Mouse (Mus musculus) forebrain, embryonic 12.5 days (tissue): ENCODE measurements around the gene Arhgap4. TPM values are rescaled to one million over a fixed set of nuclear protein-coding genes. Genes with fewer than 3 reads are reported as not detected.

Experiments used
- ATAC-seq: fragments of 200-750 bp; cut with Nextera tagmentation; 2 replicates; pipeline ENCODE4 v1.8.0; 2017; ENCODE audit warnings: moderate TSS enrichment; ENCODE audit not compliant: low FRiP score
- H3K27ac ChIP-seq: fragments of 300-500 bp; sonication (generic); 2 replicates; pipeline ENCODE4 v1.5.1; 2016; ENCODE audit warnings: mild to moderate bottlenecking
- H3K27me3 ChIP-seq: fragments of 300-500 bp; sonication (generic); 2 replicates; pipeline ENCODE4 v1.6.1; 2016; ENCODE audit warnings: mild to moderate bottlenecking
- H3K36me3 ChIP-seq: fragments of 300-500 bp; sonication (generic); replicated peaks from 2 replicates; pipeline ENCODE4 v1.6.1; 2016; ENCODE audit warnings: mild to moderate bottlenecking
- H3K4me1 ChIP-seq: fragments of 300-500 bp; sonication (generic); 2 replicates; pipeline ENCODE4 v1.6.1; 2016
- H3K4me2 ChIP-seq: fragments of 300-500 bp; sonication (generic); 2 replicates; pipeline ENCODE4 v1.6.1; 2016; ENCODE audit warnings: mild to moderate bottlenecking, moderate library complexity
- H3K4me3 ChIP-seq: fragments of 300-500 bp; sonication (generic); replicated peaks from 2 replicates; pipeline ENCODE4 v1.5.1; 2016; ENCODE audit warnings: mild to moderate bottlenecking
- H3K9ac ChIP-seq: fragments of 300-500 bp; sonication (generic); 2 replicates; pipeline ENCODE4 v1.6.1; 2016; ENCODE audit warnings: mild to moderate bottlenecking
- H3K9me3 ChIP-seq: fragments of 300-500 bp; sonication (generic); 2 replicates; pipeline ENCODE4 v1.6.1; 2016
- WGBS: fragments of 180-500 bp; shearing (Covaris S2); methylation state at CpG from one replicate; pipeline ENCODE4 v1.1.7; 2016; 5-methylcytosine and 5-hydroxymethylcytosine counted together
- polyA plus RNA-seq: library from polyadenylated mRNA; unstranded; fragments of >200 nt; fragmentation: Nextera tagmentation; extraction: Ambion mirVana; gene quantifications from 2 replicates; pipeline ENCODE4 v1.2.1, GENCODE M21; 2016

Arhgap4 gene
- polyA plus RNA-seq, 1 experiment from 2014 or later: 1.8 TPM

- Histone ChIP-seq H3K27me3 (no peaks in the 10 kb centered on the region; the same call in 1 of the 2 replicates), H3K9me3 (no peaks in the 10 kb centered on the region), H3K27ac (no peak overlapping the region), H3K9ac (no peak overlapping the region), H3K4me3 (no peak overlapping the region; the same call in 1 of the 2 replicates), H3K36me3 (no peaks in the 10 kb centered on the region), H3K4me1 (no peaks in the 10 kb centered on the region), H3K4me2 (peak overlapping the region; percentile 43)
- WGBS: 25% methylated on average over 17 of the region's 26 CpGs
- no peak for ATAC-seq
These were observed 10.5 kb downstream of the Arhgap4 start for GRCm38 (mm10) chrX:73911156-73911555.

- H3K4me3 ChIP-seq: no peak overlapping the region
These were observed 11.2 kb downstream of the Arhgap4 start for GRCm38 (mm10) chrX:73910451-73910850.

GRCm38 (mm10) chrX:73910049-73910448 is 11.6 kb downstream of the Arhgap4 start:
- WGBS: 88% methylated on average over 1 of the region's 1 CpGs
- no peak overlapping the region for H3K27ac ChIP-seq
- no peaks in the 10 kb centered on the region for H3K9me3 ChIP-seq
- H3K4me3 ChIP-seq: no peak overlapping the region
- ATAC-seq: no peak
- no peaks in the 10 kb centered on the region; the same call in 1 of the 2 replicates for H3K27me3 ChIP-seq
- no peaks in the 10 kb centered on the region for H3K4me1 ChIP-seq
- no peak overlapping the region for H3K9ac ChIP-seq
- no peaks in the 10 kb centered on the region for H3K36me3 ChIP-seq
- no peak overlapping the region for H3K4me2 ChIP-seq

More at GRCm38 (mm10) chrX:73910451-73910850, 11.2 kb downstream of the Arhgap4 start:
- Histone ChIP-seq H3K9ac (no peak overlapping the region), H3K4me1 (no peaks in the 10 kb centered on the region), H3K36me3 (no peaks in the 10 kb centered on the region), H3K4me2 (no peak overlapping the region), H3K27ac (no peak overlapping the region), H3K9me3 (no peaks in the 10 kb centered on the region), H3K27me3 (no peaks in the 10 kb centered on the region; the same call in 1 of the 2 replicates)
- ATAC-seq: no peak

- WGBS: 73% methylated on average over 3 of the region's 3 CpGs
- no peak overlapping the region for H3K4me2 ChIP-seq
- ATAC-seq: no peak
- H3K4me3 ChIP-seq: no peak overlapping the region
- H3K27me3 ChIP-seq: no peaks in the 10 kb centered on the region
- H3K27ac ChIP-seq: no peak overlapping the region
- no peaks in the 10 kb centered on the region for H3K36me3 ChIP-seq
- no peaks in the 10 kb centered on the region for H3K9me3 ChIP-seq
- H3K4me1 ChIP-seq: no peaks in the 10 kb centered on the region
- H3K9ac ChIP-seq: no peak overlapping the region
These were observed 23.7 kb downstream of the Arhgap4 start for GRCm38 (mm10) chrX:73897959-73898358.

- Histone ChIP-seq H3K4me2 (no peak within 1 kb of the TSS), H3K36me3 (no peaks in the 10 kb centered on the region), H3K9ac (no peak within 1 kb of the TSS), H3K4me3 (no peak within 1 kb of the TSS), H3K4me1 (no peaks in the 10 kb centered on the region), H3K9me3 (no peaks in the 10 kb centered on the region), H3K27ac (no peak within 1 kb of the TSS), H3K27me3 (no peaks in the 10 kb centered on the region)
- WGBS: 14% methylated on average over 2 of the region's 2 CpGs
- ATAC-seq: 0 out of 2 replicates have a peak, but pooled peaks have one; percentile 49
These were observed 26.0 kb downstream of the Arhgap4 start, which contains the start of gene L1cam for GRCm38 (mm10) chrX:73895719-73896118. L1cam (minus strand) TSS chrX:73896105.

- no peak overlapping the region for H3K9ac ChIP-seq
- H3K27ac ChIP-seq: no peak overlapping the region
- ATAC-seq: no peak
- H3K9me3 ChIP-seq: no peaks in the 10 kb centered on the region
- no peaks in the 10 kb centered on the region for H3K27me3 ChIP-seq
- H3K4me3 ChIP-seq: no peak overlapping the region
- no peaks in the 10 kb centered on the region for H3K4me1 ChIP-seq
- H3K36me3 ChIP-seq: no peaks in the 10 kb centered on the region
- 91% methylated on average over 13 of the region's 14 CpGs for WGBS
- H3K4me2 ChIP-seq: no peak overlapping the region
These were observed 28.8 kb downstream of the Arhgap4 start for GRCm38 (mm10) chrX:73892833-73893232.

- no peak for ATAC-seq
- Histone ChIP-seq H3K4me3 (no peak within 1 kb of the TSS), H3K4me2 (no peak within 1 kb of the TSS), H3K27me3 (no peaks in the 10 kb centered on the region), H3K36me3 (no peaks in the 10 kb centered on the region), H3K9me3 (no peaks in the 10 kb centered on the region), H3K9ac (no peak within 1 kb of the TSS), H3K27ac (no peak within 1 kb of the TSS), H3K4me1 (no peaks in the 10 kb centered on the region)
- WGBS: 75% methylated on average over 6 of the region's 6 CpGs
These were observed 30.0 kb downstream of the Arhgap4 start, which contains the start of gene Avpr2 for GRCm38 (mm10) chrX:73891551-73892152. Avpr2 (plus strand) TSS chrX:73892102.

GRCm38 (mm10) chrX:73881463-73881862 is 40.2 kb downstream of the Arhgap4 start:
- no peaks in the 10 kb centered on the region for H3K9me3 ChIP-seq
- H3K4me1 ChIP-seq: no peaks in the 10 kb centered on the region
- H3K27ac ChIP-seq: no peak overlapping the region
- H3K27me3 ChIP-seq: peaks cover 18% of the 10 kb centered on the region; the same call in 1 of the 2 replicates
- no peak overlapping the region for H3K9ac ChIP-seq
- H3K36me3 ChIP-seq: no peaks in the 10 kb centered on the region
- H3K4me3 ChIP-seq: no peak overlapping the region
- peak overlapping the region; percentile 63; the same call in 1 of the 2 replicates for H3K4me2 ChIP-seq
- 19% methylated on average over 6 of the region's 6 CpGs for WGBS
- ATAC-seq: peak; percentile 40; the same call in 1 of the 2 replicates

GRCm38 (mm10) chrX:73881036-73881427 is 40.6 kb downstream of the Arhgap4 start:
- Histone ChIP-seq H3K9me3 (no peaks in the 10 kb centered on the region), H3K9ac (peak overlapping the region; percentile 50; the same call in 1 of the 2 replicates), H3K27ac (no peak overlapping the region), H3K4me3 (peak overlapping the region; percentile 45), H3K27me3 (peaks cover 18% of the 10 kb centered on the region; the same call in 1 of the 2 replicates), H3K36me3 (no peaks in the 10 kb centered on the region), H3K4me1 (no peaks in the 10 kb centered on the region), H3K4me2 (peak overlapping the region; percentile 63)
- 28% methylated on average over 15 of the region's 16 CpGs for WGBS
- ATAC-seq: peak; percentile 63

GRCm38 (mm10) chrX:73880194-73881035 is 41.3 kb downstream of the Arhgap4 start:
- Histone ChIP-seq H3K36me3 (no peaks in the 10 kb centered on the region), H3K4me3 (peak overlapping the region; percentile 45), H3K9me3 (no peaks in the 10 kb centered on the region), H3K27me3 (peaks cover 18% of the 10 kb centered on the region; the same call in 1 of the 2 replicates), H3K4me2 (peak overlapping the region; percentile 63), H3K9ac (peak overlapping the region; percentile 50), H3K27ac (no peak overlapping the region; the same call in 1 of the 2 replicates), H3K4me1 (no peaks in the 10 kb centered on the region)
- WGBS: 18% methylated on average over 25 of the region's 48 CpGs
- peak; percentile 72 for ATAC-seq

- no peak for ATAC-seq
- no peak overlapping the region for H3K9ac ChIP-seq
- peak overlapping the region; percentile 21 for H3K4me2 ChIP-seq
- H3K27ac ChIP-seq: no peak overlapping the region
- H3K4me1 ChIP-seq: no peaks in the 10 kb centered on the region
- no peaks in the 10 kb centered on the region for H3K9me3 ChIP-seq
- 67% methylated on average over 1 of the region's 1 CpGs for WGBS
- no peaks in the 10 kb centered on the region for H3K36me3 ChIP-seq
- H3K4me3 ChIP-seq: no peak overlapping the region
- H3K27me3 ChIP-seq: peaks cover 18% of the 10 kb centered on the region; the same call in 1 of the 2 replicates
These were observed 44.7 kb downstream of the Arhgap4 start for GRCm38 (mm10) chrX:73877014-73877413.

- Histone ChIP-seq H3K27ac (no peak overlapping the region), H3K4me2 (peak overlapping the region; percentile 21; the same call in 1 of the 2 replicates)
- 65% methylated on average over 2 of the region's 2 CpGs for WGBS
These were observed 45.8 kb downstream of the Arhgap4 start for GRCm38 (mm10) chrX:73875881-73876280.

More at GRCm38 (mm10) chrX:73875881-73876280, 45.8 kb downstream of the Arhgap4 start:
- ATAC-seq: no peak
- peaks cover 14% of the 10 kb centered on the region; the same call in 1 of the 2 replicates for H3K27me3 ChIP-seq
- H3K9me3 ChIP-seq: no peaks in the 10 kb centered on the region
- no peaks in the 10 kb centered on the region for H3K36me3 ChIP-seq
- H3K4me3 ChIP-seq: no peak overlapping the region
- H3K9ac ChIP-seq: no peak overlapping the region
- no peaks in the 10 kb centered on the region for H3K4me1 ChIP-seq
